Mouse (Mus musculus): ENCODE results near the gene Hs2st1.

Hs2st1 gene

DNA sequence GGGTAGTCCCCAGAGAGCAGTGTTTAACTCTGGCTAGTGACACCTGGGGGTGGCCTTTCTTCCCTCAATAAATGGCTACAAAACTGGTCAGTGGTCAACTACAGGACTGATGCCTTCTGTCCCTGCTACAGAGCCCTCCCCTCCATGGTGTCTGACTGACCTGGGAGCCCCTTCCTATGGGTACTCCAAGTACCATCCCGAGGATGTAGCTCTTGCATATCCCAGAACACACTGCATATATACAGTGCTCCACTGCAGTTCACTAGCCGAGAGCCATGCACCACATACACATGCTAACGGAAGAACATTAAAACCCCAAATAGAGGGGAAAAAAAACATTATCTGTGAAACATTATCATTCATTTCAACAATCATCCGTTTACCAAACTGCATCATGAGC is 61.6 kb downstream of the Hs2st1 start:
- no peak for DNase-seq (ENCODE audit: low spot score in 2 of 2)

- DNase-seq (ENCODE audit: low spot score in 2 of 2) = no peak
These were observed 62.1 kb downstream of the Hs2st1 start for GRCm38 (mm10) chr3:144507885-144508284.

DNA sequence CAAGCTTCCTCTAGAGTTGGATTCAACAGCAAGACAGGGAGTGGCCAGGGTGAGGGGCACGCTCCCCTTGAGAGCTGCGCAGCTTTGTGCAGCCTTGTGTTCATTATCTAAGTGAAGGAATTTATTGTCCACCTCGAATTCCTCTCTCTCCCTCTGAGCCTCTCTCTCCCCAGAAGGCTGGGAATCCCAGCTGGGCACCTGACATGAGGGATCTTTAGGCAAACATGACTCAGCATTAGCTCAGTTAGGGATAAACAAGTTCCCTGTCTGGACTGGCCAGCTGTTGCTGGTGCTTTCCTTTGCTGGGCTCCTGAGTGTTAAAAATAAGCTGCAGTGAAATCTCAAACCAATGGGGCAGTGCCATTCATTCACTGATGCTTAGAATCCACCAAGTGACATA is 63.8 kb downstream of the Hs2st1 start:
- no peak for DNase-seq (ENCODE audit: low spot score in 2 of 2)

- DNase-seq (ENCODE audit: low spot score in 2 of 2) = no peak
These were observed 68.1 kb downstream of the Hs2st1 start for GRCm38 (mm10) chr3:144501930-144502329.

- no peak for DNase-seq (ENCODE audit: low spot score in 2 of 2)
These were observed 73.2 kb downstream of the Hs2st1 start for GRCm38 (mm10) chr3:144496762-144497161.

- no peak for DNase-seq (ENCODE audit: low spot score in 2 of 2)
These were observed 75.1 kb downstream of the Hs2st1 start for GRCm38 (mm10) chr3:144494838-144495237.

DNA sequence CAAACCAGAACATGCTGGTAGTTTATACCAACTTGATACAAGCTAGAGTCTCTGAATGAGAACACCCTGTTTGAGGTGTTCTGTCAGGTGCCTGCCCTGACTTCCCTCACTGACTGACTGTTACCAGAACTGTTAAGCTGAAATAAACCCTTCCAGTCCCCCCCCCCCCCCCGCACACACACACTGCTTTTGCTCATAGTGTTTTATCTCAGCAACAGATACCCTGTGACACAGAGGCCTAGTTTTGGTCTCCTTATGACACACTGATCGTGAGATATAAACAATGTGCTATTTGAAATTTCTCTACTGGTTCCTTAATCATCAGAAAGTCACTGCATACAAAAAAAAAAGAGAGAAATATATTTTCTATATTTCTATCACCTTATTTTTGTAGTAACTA is 81.2 kb downstream of the Hs2st1 start:
- DNase-seq (ENCODE audit: low spot score in 2 of 2) = no peak

- no peak for DNase-seq (ENCODE audit: low spot score in 2 of 2)
These were observed 89.4 kb downstream of the Hs2st1 start for GRCm38 (mm10) chr3:144480595-144480994.

- no peak for DNase-seq (ENCODE audit: low spot score in 2 of 2)
These were observed 91.6 kb downstream of the Hs2st1 start for GRCm38 (mm10) chr3:144478427-144478794.

DNA sequence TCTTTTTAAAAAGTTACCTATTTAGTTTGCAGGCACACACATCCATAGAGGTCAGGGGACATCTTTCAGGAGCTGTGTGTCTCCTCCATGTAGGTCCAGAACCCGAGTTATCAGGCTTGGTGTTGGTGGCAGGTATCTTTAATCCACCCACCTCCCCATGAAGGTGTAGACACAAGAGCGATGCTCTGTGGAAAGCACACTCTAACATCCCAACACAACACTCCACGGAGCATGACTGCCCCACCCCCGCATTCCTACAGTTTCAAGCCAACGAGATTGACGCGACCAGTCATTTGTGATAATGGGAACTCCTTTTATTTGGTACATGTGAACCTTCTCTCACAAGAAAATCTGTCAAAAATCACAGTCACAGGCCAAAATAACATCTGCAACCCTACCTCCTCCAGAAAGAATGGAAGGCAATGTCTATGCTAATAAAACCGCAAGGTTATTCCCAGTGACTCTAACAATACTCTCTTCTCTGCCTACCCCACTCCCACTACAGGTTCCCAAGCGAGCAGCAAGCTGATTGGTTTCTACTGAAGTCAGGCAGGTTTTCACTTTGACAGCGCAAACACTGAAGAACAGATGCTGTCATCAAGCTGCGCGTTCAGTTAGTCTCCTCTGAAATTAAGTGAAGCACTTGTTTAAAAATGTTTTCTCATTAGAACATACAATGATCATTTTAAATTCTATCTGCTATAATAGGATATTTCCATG is 92.1 kb downstream of the Hs2st1 start:
- DNase-seq (ENCODE audit: low spot score in 2 of 2) = peak in 1 of 2 experiments; percentile 66

DNA sequence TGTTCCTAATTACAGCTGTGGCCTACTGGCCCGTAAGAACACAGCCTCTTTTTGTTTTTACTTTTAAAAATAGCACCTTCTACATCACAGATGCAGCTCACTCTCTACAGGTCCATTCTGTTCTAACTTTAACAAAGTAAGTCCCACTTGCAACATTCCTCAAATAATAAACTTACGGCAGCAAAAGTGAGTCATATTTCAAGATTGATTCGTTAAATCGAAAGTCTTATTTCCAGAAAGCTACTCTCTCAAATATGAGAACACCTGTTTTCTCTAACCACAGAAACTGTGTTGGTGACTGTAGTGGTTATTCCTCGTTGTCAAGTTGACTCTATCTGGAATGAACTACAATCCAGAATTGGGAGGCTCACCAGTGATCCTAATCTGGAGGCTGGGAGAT is 94.1 kb downstream of the Hs2st1 start:
- DNase-seq (ENCODE audit: low spot score in 2 of 2) = no peak

GRCm38 (mm10) chr3:144474726-144475125 is 95.3 kb downstream of the Hs2st1 start:
- DNase-seq (ENCODE audit: low spot score in 2 of 2) = no peak

- DNase-seq (ENCODE audit: low spot score in 2 of 2) = no peak
These were observed 98.0 kb downstream of the Hs2st1 start for GRCm38 (mm10) chr3:144471954-144472353.

- no peak for DNase-seq (ENCODE audit: low spot score in 2 of 2)
These were observed 99.1 kb downstream of the Hs2st1 start for GRCm38 (mm10) chr3:144470901-144471300.

GRCm38 (mm10) chr3:144467521-144467920 is 102.5 kb downstream of the Hs2st1 start:
- no peak for DNase-seq (ENCODE audit: low spot score in 2 of 2)

DNA sequence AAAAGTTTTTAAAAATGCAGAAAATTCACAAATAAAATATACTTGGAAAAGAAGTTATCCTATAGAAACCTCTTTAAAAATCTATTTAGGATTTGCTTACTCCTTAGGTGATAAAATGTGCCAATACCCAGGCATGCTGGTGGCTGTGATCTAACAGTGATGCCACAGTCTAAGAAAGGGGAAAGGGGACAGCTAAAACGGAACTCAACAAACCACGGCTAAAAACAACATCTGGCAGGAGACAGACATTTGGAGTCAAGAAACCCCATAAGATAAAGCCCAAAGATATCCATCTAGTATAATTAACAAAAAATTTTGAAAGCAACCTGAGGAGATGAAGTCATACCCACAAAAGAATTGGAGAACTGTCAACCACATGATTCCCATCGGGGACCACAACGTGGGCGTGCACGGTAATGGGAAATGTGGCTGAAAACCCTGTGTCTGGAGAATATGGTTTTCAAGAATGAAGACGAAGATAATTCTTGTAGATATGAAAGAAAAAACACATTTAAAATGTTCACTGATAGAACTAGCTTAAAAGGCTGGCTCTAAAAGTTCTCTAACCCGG is 103.8 kb downstream of the Hs2st1 start:
- DNase-seq (ENCODE audit: low spot score in 2 of 2) = no peak

DNA sequence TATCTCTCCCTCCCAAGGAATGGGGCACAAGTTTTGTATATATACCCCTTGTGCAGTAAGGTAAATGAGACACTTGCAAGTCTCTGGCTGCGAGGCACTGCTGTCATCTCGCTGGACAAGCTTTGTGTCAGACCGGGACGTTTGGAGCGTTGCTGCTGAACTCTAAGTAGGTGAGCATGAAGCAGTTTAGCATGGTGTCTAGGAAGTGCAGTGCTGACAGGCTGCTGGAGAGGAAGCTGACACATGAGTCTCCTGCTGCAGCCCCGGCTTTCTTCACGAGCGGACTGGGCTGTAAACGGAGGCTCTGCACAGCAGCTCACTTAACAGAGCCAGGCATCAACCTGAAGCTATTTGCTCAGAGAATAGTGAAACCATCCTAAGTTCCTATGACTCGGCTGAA is 107.3 kb downstream of the Hs2st1 start:
- DNase-seq (ENCODE audit: low spot score in 2 of 2) = no peak

DNA sequence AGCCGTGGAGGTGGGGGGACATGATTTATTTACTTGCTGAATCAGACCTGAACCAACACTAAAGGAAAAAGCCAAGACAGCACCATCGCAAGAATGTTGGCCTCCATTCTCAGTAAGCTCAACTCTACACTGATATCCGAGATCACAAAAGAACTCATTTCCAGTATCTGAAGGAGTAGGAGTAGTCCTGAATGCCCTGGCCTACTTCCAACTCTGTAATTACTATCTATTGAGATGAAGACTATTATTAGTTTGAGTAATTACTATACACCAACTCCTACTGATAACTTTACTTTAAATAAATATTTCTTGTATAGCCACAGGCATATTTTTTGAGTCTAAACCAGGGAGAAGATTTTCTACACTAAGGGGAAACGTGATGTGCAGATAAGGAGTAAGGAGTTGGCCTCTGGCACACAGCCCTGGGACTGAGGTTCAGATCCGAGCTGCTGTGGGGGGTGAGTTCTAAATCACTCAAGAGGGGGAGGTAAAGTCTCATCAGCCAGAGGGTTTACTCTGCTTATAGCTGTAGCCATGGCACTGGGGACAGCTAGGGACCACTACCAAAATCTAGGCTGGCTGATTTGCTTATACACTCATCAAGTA is 109.7 kb downstream of the Hs2st1 start:
- DNase-seq (ENCODE audit: low spot score in 2 of 2) = no peak

- DNase-seq (ENCODE audit: low spot score in 2 of 2) = no peak
These were observed 110.7 kb downstream of the Hs2st1 start for GRCm38 (mm10) chr3:144459285-144459697.

GRCm38 (mm10) chr3:144453701-144454430 is 116.1 kb downstream of the Hs2st1 start:
- peak; percentile 61 to 65 for DNase-seq (ENCODE audit: low spot score in 2 of 2)

DNA sequence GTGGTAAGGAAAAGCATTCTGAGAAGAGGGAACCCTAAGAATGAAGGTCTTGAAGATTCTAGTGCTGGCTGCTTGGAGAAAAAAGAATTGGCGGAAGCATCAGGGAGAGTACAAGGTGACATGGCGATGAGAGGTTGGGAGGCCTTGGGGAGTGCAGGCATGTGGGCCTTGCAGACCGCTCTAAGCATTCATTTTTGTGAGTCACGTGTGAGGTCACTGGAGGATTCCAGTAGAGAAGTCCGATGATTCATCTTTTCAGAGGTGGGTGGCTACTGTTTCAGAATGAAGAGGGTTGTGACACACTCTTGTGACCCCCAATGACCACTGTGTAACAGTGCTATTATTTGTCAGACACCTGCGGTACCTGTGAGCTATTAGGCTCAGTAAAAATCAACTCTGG is 121.0 kb downstream of the Hs2st1 start:
- DNase-seq (ENCODE audit: low spot score in 2 of 2) = no peak

DNA sequence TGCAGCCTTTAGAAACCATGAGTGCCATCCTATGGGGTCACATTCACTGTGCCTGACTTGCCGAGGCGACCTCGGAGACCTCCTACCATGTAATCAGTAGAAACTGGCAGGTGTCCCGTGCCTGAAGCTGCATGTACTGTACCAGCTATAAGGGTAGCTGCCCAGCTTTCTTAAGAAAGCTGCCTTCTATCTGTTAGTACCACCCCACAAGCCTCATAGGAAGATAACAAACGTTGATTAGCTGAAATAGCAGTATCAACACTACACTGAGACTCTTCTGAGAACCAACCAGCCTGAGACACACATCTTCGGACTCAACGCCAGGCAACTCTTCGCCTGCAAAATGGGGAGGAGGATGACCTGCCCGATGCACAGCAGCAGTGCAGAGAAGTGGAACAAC is 122.1 kb downstream of the Hs2st1 start:
- DNase-seq (ENCODE audit: low spot score in 2 of 2) = no peak
